Mouse (Mus musculus): ENCODE results near the gene Scgb1b27. TPM values are rescaled to one million over a fixed set of nuclear protein-coding genes. Genes with fewer than 3 reads are reported as not detected.
"Not testable (repeated sequence)": the region's sequence is repeated elsewhere in the genome, so short reads cannot be mapped to it uniquely, and the experiment has no call there.

The Scgb1b27 gene
- polyA plus RNA-seq (2015; fragmentation: Nextera tagmentation; extraction: Ambion mirVana): not detected in 2 replicates

GRCm38 (mm10) chr7:34021183-34021582, at the start of gene Scgb1b27:
Scgb1b27 (plus strand) TSS chr7:34021483.
- not testable (repeated sequence) for H3K4me3 ChIP-seq (replicated peaks); H3K27me3 ChIP-seq (replicated peaks); ATAC-seq (ENCODE audit: low FRiP score); H3K4me2 ChIP-seq; H3K36me3 ChIP-seq; H3K27ac ChIP-seq (replicated peaks); H3K4me1 ChIP-seq; H3K9ac ChIP-seq (replicated peaks)
- WGBS: 92% methylated on average over 1 of the region's 1 CpGs
- H3K9me3 ChIP-seq (replicated peaks): peaks cover 15% of the 10 kb centered on the region

GRCm38 (mm10) chr7:33982281-33982680, 39.0 kb upstream of the Scgb1b27 start:
- H3K27me3 ChIP-seq (replicated peaks); H3K9me3 ChIP-seq (replicated peaks); H3K27ac ChIP-seq (replicated peaks); H3K4me1 ChIP-seq; H3K9ac ChIP-seq (replicated peaks); H3K4me3 ChIP-seq (replicated peaks); H3K36me3 ChIP-seq; ATAC-seq (ENCODE audit: low FRiP score); H3K4me2 ChIP-seq: not testable (repeated sequence)
- 27% methylated on average over 8 of the region's 9 CpGs for WGBS

DNA sequence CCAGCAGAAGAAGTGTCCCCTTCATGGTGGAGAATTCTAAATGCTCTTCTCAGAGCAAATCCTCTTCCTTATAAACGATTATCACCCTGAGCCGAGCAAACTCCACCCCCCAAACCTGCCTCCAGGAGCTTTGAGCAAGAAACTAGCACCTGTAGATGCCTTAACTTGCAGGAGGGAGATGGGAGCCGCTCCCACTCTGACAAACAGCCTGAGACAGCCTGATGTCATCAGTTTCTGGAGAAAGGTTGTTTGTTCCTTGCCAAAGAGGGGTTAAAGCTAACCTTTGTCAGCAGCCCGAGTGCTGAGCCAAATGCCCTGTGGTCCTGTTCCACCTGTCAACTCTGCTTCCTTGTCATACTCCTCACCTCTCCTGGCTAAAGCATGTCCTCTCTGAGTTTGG, 7.4 kb upstream of the Scgb1b27 start, which contains the start of gene Scgb2b27:
TSS of gene Scgb2b27 (minus strand) at position 101 of the 400 bp plus-strand sequence.
- Histone ChIP-seq H3K9ac (replicated peaks) (no peak within 1 kb of the TSS), H3K36me3 (no peaks in the 10 kb centered on the region), H3K9me3 (replicated peaks) (peaks cover 23% of the 10 kb centered on the region), H3K27me3 (replicated peaks) (no peaks in the 10 kb centered on the region), H3K4me2 (no peak within 1 kb of the TSS), H3K4me3 (replicated peaks) (no peak within 1 kb of the TSS), H3K4me1 (no peaks in the 10 kb centered on the region), H3K27ac (replicated peaks) (no peak within 1 kb of the TSS)
- 69% methylated on average over 4 of the region's 4 CpGs for WGBS
- ATAC-seq (ENCODE audit: low FRiP score): no peak

- no peaks in the 10 kb centered on the region for H3K27me3 ChIP-seq (replicated peaks)
- no peak overlapping the region for H3K4me2 ChIP-seq
- WGBS: 90% methylated on average over 4 of the region's 4 CpGs
- no peaks in the 10 kb centered on the region for H3K4me1 ChIP-seq
- no peaks in the 10 kb centered on the region for H3K36me3 ChIP-seq
- ATAC-seq (ENCODE audit: low FRiP score): no peak
- H3K9ac ChIP-seq (replicated peaks): no peak overlapping the region
- H3K4me3 ChIP-seq (replicated peaks): no peak overlapping the region
- H3K9me3 ChIP-seq (replicated peaks): peaks cover 23% of the 10 kb centered on the region
- no peak overlapping the region for H3K27ac ChIP-seq (replicated peaks)
These were observed 4.4 kb downstream of the Scgb1b27 start for GRCm38 (mm10) chr7:34025641-34026040.

GRCm38 (mm10) chr7:34027202-34027601, 5.9 kb downstream of the Scgb1b27 start:
- not testable (repeated sequence) for H3K4me3 ChIP-seq (replicated peaks); H3K4me1 ChIP-seq; H3K27me3 ChIP-seq (replicated peaks); H3K4me2 ChIP-seq; H3K9ac ChIP-seq (replicated peaks); H3K36me3 ChIP-seq; H3K27ac ChIP-seq (replicated peaks); ATAC-seq (ENCODE audit: low FRiP score)
- H3K9me3 ChIP-seq (replicated peaks): peaks cover 25% of the 10 kb centered on the region
- 91% methylated on average over 9 of the region's 9 CpGs for WGBS

GRCm38 (mm10) chr7:34030026-34030425, 8.7 kb downstream of the Scgb1b27 start:
- Histone ChIP-seq H3K27me3 (replicated peaks) (no peaks in the 10 kb centered on the region), H3K9me3 (replicated peaks) (peaks cover 28% of the 10 kb centered on the region), H3K4me3 (replicated peaks) (no peak overlapping the region), H3K4me2 (no peak overlapping the region), H3K9ac (replicated peaks) (no peak overlapping the region), H3K4me1 (no peaks in the 10 kb centered on the region), H3K36me3 (no peaks in the 10 kb centered on the region), H3K27ac (replicated peaks) (no peak overlapping the region)
- ATAC-seq (ENCODE audit: low FRiP score): no peak
- WGBS: 95% methylated on average over 11 of the region's 11 CpGs

DNA sequence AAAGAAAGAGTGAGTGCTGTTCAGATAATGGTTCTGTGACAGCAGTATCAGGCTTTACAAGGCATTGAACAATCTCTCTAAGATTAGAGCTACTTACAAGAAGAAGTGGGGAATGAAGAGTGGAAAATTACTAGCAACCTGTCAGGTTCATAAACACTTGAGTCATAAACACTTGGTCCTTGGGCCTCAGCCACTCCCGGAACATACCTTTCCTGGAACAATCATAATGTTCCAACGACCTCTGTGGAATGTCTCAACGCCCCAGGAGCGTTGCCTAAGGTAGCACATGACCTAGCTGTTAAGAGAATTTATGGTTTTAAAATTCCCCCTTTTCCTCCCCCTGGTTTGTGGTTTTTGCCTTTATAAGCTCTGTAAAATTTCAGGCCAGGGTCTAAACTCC, 13.3 kb downstream of the Scgb1b27 start:
- H3K9ac ChIP-seq (replicated peaks); H3K27ac ChIP-seq (replicated peaks); H3K4me1 ChIP-seq; H3K4me2 ChIP-seq; H3K4me3 ChIP-seq (replicated peaks); H3K27me3 ChIP-seq (replicated peaks); H3K36me3 ChIP-seq; ATAC-seq (ENCODE audit: low FRiP score): not testable (repeated sequence)
- peaks cover 24% of the 10 kb centered on the region for H3K9me3 ChIP-seq (replicated peaks)
- 92% methylated on average over 4 of the region's 4 CpGs for WGBS

- H3K9ac ChIP-seq (replicated peaks); H3K4me2 ChIP-seq; H3K27me3 ChIP-seq (replicated peaks); H3K27ac ChIP-seq (replicated peaks); H3K4me1 ChIP-seq; ATAC-seq (ENCODE audit: low FRiP score); H3K36me3 ChIP-seq; H3K4me3 ChIP-seq (replicated peaks): not testable (repeated sequence)
- H3K9me3 ChIP-seq (replicated peaks): peaks cover 28% of the 10 kb centered on the region
- 93% methylated on average over 11 of the region's 11 CpGs for WGBS
These were observed 15.0 kb downstream of the Scgb1b27 start for GRCm38 (mm10) chr7:34036076-34036815.

DNA sequence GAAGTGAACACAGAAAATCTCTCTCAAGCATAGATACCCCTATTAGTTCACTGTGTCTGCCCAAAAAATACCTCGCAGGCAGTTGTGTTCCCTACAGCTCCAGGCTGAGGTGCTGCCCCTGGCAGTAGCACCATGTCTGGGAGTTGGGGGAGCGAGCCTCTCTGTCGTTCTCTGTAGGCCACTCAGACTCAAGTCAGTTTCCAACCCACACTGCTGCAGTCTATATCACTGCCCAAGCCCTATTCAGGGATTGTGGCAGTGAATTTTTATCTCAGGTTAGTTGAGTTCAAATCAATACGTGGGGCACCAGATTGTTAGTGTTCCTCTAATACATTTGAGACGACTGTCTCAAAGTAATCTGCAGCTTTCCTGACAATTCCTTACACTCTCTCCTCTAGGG, 46.8 kb downstream of the Scgb1b27 start:
- not testable (repeated sequence) for H3K27me3 ChIP-seq (replicated peaks); H3K4me3 ChIP-seq (replicated peaks); H3K9ac ChIP-seq (replicated peaks); ATAC-seq (ENCODE audit: low FRiP score); H3K9me3 ChIP-seq (replicated peaks); H3K4me2 ChIP-seq; H3K36me3 ChIP-seq; H3K27ac ChIP-seq (replicated peaks); H3K4me1 ChIP-seq
- WGBS: 81% methylated on average over 5 of the region's 5 CpGs

Other genes with a start within 250 kb of the Scgb1b27 start
- gene Scgb2b26, start 76.4 kb upstream of the Scgb1b27 start, polyA plus RNA-seq (2015; fragmentation: Nextera tagmentation; extraction: Ambion mirVana): not detected in 2 replicates
- not detected in 2 replicates for gene Scgb2b27, start 7.5 kb upstream of the Scgb1b27 start, polyA plus RNA-seq (2015; fragmentation: Nextera tagmentation; extraction: Ambion mirVana)
- gene Scgb1b30, start 73.9 kb downstream of the Scgb1b27 start, polyA plus RNA-seq (2015; fragmentation: Nextera tagmentation; extraction: Ambion mirVana): not detected in 2 replicates
- 3.5 and 3.8 TPM in 2 replicates for gene Wtip, start 111.8 kb downstream of the Scgb1b27 start, polyA plus RNA-seq (2015; fragmentation: Nextera tagmentation; extraction: Ambion mirVana)
- gene Uba2, start 148.1 kb downstream of the Scgb1b27 start, polyA plus RNA-seq (2015; fragmentation: Nextera tagmentation; extraction: Ambion mirVana): 157 and 172 TPM in 2 replicates
- gene Pdcd2l, start 175.2 kb downstream of the Scgb1b27 start, polyA plus RNA-seq (2015; fragmentation: Nextera tagmentation; extraction: Ambion mirVana): 72.2 and 89.5 TPM in 2 replicates
- gene Gpi1, start 208.9 kb downstream of the Scgb1b27 start, polyA plus RNA-seq (2015; fragmentation: Nextera tagmentation; extraction: Ambion mirVana): 326 and 346 TPM in 2 replicates
- gene Gm6096, start 229.6 kb downstream of the Scgb1b27 start, polyA plus RNA-seq (2015; fragmentation: Nextera tagmentation; extraction: Ambion mirVana): not detected in 2 replicates